Mouse (Mus musculus) G1E (cell line): Measurements from ENCODE around the gene Gm20716. TPM values are rescaled to one million over a fixed set of nuclear protein-coding genes. Genes with fewer than 3 reads are reported as not detected.

Experiments used
- ATAC-seq: 2 replicates; pipeline ENCODE4 v1.8.0; 2016; ENCODE audit warnings: mild to moderate bottlenecking; ENCODE audit not compliant: insufficient number of reproducible peaks, poor library complexity, low FRiP score, severe bottlenecking; ENCODE audit errors: extremely low read depth
- DNase-seq: peaks from one replicate; pipeline ENCODE4 v3.0.0; 2012; ENCODE audit warnings: low spot score
- H3K27me3 ChIP-seq: 2 replicates; pipeline ENCODE4 v1.6.1; 2012; ENCODE audit warnings: mild to moderate bottlenecking, low read length, inconsistent platforms; ENCODE audit not compliant: insufficient read depth
- H3K36me3 ChIP-seq: replicated peaks from 2 replicates; pipeline ENCODE3; 2012; ENCODE audit warnings: mild to moderate bottlenecking, inconsistent platforms
- H3K4me1 ChIP-seq: 2 replicates; pipeline ENCODE4 v1.6.1; 2012; ENCODE audit warnings: low read depth, low read length, inconsistent platforms, mixed read lengths; ENCODE audit not compliant: insufficient read depth
- H3K4me3 ChIP-seq: 2 replicates; pipeline ENCODE4 v1.5.1; 2012; ENCODE audit warnings: low read depth, mild to moderate bottlenecking, inconsistent platforms, low read length, moderate library complexity, mixed read lengths
- H3K9me3 ChIP-seq: replicated peaks from 2 replicates; pipeline ENCODE4 v1.6.1; 2012; ENCODE audit warnings: inconsistent platforms
- CTCF ChIP-seq: IDR thresholded peaks from 2 replicates; pipeline ENCODE4 v1.5.1; 2012; ENCODE audit warnings: low read depth, low read length, inconsistent platforms, mixed read lengths
- GATA1 ChIP-seq: IDR thresholded peaks from 2 replicates; pipeline ENCODE4 v1.6.1; 2012; ENCODE audit warnings: borderline replicate concordance, low read length, inconsistent platforms, mixed read lengths
- GATA2 ChIP-seq: IDR thresholded peaks from 2 replicates; pipeline ENCODE4 v1.6.1; 2012; ENCODE audit warnings: low read depth, low read length, inconsistent platforms, borderline replicate concordance
- POLR2AphosphoS5 ChIP-seq: IDR thresholded peaks from 2 replicates; pipeline ENCODE4 v1.6.1; 2012; ENCODE audit warnings: low read depth, low read length, inconsistent platforms; ENCODE audit not compliant: insufficient replicate concordance
- TAL1 ChIP-seq: conservative IDR thresholded peaks from 2 replicates; pipeline ENCODE4 v1.6.1; 2012; ENCODE audit warnings: low read depth, low read length, inconsistent platforms, mixed read lengths
- polyA plus RNA-seq: library from polyadenylated mRNA; stranded (reverse); fragments of >175 nt; gene quantifications from 2 replicates; pipeline ENCODE4 v1.2.3, GENCODE M21; 2012
- total RNA-seq, 2 experiments: library from RNA; stranded (forward) in 1 of 2; stranded (reverse) in 1 of 2; fragments of 200-1000 nt in 1 of 2; fragments of >200 nt in 1 of 2; fragmentation: Nextera tagmentation in 1 of 2; gene quantifications; 2 replicates each; pipeline ENCODE4 v1.2.3; 2014 to 2017

Gm20716 gene
- total and polyA plus RNA-seq, 3 experiments: 0.01 to 45.8 (median 41.0) TPM

GRCm38 (mm10) chr2:168230773-168231470, 758 bp upstream of the Gm20716 start:
- no peak for TF ChIP-seq TAL1
- no peak for TF ChIP-seq GATA2
- TF ChIP-seq POLR2AphosphoS5: no peak
- TF ChIP-seq GATA1: no peak
- no peak for TF ChIP-seq CTCF
- Histone ChIP-seq H3K36me3 (peaks cover 71% of the 10 kb centered on the region), H3K27me3 (no peaks in the 10 kb centered on the region), H3K9me3 (no peaks in the 10 kb centered on the region), H3K4me3 (peak overlapping the region; percentile 100), H3K4me1 (peaks cover 49% of the 10 kb centered on the region)
- ATAC-seq (no peak), DNase-seq (peak; percentile 69)

DNA sequence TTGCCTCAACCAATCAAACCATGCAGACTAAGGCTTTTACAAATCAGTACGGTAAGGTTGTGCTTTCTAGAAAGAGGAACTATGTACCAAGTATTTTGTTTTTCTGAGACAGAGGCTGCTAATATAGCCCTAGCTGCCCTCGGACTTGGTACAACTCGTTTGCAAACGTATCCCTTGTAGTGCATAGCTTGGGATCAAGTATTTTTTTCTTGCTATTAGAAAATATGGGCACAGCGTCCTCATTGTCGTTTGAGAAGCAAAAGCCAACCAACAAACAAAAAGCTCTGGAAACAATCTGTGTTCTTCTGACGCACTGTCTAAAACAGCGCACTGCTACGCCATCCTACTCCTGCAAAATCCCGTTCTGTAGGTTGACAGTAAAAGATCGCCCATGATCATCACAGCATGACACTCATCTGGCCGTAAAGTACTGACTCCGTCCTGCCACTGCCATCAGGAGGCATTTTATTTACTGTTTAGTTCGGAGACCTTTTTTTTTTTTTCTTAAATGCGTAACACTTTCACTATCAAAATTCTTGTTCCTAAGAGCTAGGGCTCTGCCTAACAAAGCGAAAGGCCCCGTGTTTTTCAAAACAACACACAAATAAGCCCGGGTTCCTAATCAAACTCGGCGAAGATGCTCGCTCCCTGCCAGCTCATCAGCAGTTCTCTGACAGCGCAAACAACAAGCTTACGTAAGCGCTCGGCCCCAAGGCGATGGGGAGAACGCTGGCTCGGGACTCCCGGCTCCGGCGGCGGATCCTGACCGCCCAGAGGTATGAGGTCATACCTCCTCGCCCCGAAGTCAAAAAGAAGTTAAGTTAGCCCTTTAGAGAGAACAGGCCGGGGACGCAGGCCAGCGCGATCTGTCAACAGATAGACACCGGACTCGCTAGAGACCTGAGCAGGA, 793 bp downstream of the Gm20716 start:
- peaks cover 49% of the 10 kb centered on the region for H3K4me1 ChIP-seq
- H3K9me3 ChIP-seq: no peaks in the 10 kb centered on the region
- peaks cover 74% of the 10 kb centered on the region for H3K36me3 ChIP-seq
- no peak for ATAC-seq
- H3K27me3 ChIP-seq: no peaks in the 10 kb centered on the region
- DNase-seq: peak; percentile 56
- H3K4me3 ChIP-seq: peak overlapping the region; percentile 100
- TF ChIP-seq TAL1: no peak
- no peak for TF ChIP-seq GATA1
- TF ChIP-seq CTCF: no peak

GRCm38 (mm10) chr2:168223326-168223725, 6.8 kb downstream of the Gm20716 start:
- Histone ChIP-seq H3K36me3 (peaks cover 94% of the 10 kb centered on the region), H3K4me1 (peaks cover 16% of the 10 kb centered on the region), H3K27me3 (no peaks in the 10 kb centered on the region), H3K9me3 (no peaks in the 10 kb centered on the region), H3K4me3 (no peak overlapping the region)
- ATAC-seq: no peak
- TF ChIP-seq GATA1: no peak
- no peak for TF ChIP-seq CTCF
- no peak for TF ChIP-seq TAL1
- DNase-seq: no peak

- no peaks in the 10 kb centered on the region for H3K27me3 ChIP-seq
- DNase-seq (no peak), ATAC-seq (no peak; the same call in 1 of the 2 replicates)
- peaks cover 9% of the 10 kb centered on the region for H3K4me1 ChIP-seq
- no peak overlapping the region for H3K4me3 ChIP-seq
- H3K9me3 ChIP-seq: no peaks in the 10 kb centered on the region
- peaks cover 95% of the 10 kb centered on the region for H3K36me3 ChIP-seq
- no peak for TF ChIP-seq CTCF
- TF ChIP-seq POLR2AphosphoS5: no peak
- no peak for TF ChIP-seq GATA2
- TF ChIP-seq GATA1: no peak
- TF ChIP-seq TAL1: no peak
These were observed 16.3 kb downstream of the Gm20716 start for GRCm38 (mm10) chr2:168213788-168214397.

DNA sequence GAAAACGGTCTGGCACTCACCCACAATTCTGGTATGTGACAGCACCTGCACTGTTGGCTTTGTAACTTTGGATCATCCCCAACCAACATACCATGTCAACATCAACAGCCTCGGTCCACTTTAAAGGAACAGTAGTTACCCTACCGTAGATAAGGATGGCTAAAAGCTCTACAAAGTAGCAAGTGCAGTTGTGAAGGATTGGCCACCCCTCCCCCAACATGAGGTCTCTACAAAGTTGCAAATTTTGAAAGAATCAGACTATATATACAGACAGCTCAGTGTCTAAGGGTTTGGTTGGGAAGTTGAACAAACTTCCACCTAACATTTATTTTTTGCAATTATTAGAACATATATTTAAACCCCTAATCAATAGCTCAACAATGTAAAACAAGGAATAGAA, 22.3 kb downstream of the Gm20716 start:
- peaks cover 84% of the 10 kb centered on the region for H3K36me3 ChIP-seq
- H3K4me3 ChIP-seq: no peak overlapping the region
- no peak for DNase-seq
- peaks cover 38% of the 10 kb centered on the region for H3K4me1 ChIP-seq
- no peaks in the 10 kb centered on the region for H3K27me3 ChIP-seq
- ATAC-seq: no peak
- TF ChIP-seq GATA1: no peak
- TF ChIP-seq GATA2: no peak
- no peak for TF ChIP-seq TAL1
- TF ChIP-seq POLR2AphosphoS5: no peak
- TF ChIP-seq CTCF: no peak
- H3K9me3 ChIP-seq: no peaks in the 10 kb centered on the region
